16 mouse cellular contexts compared by ENCODE assay signal in genomic region chr7:15969674-15970073, GRCm38 (mm10). TPM values are rescaled to one million over a fixed set of nuclear protein-coding genes. Genes with fewer than 3 reads are reported as not detected.
DNase-seq lines count a peak whose midpoint lies in the region; ATAC-seq and TF ChIP-seq lines count a peak whose summit lies in the region.
"Had no signal": no experiment of that assay in that cellular context is flagged by ENCODE, and none has a peak within 500 bp of the region (broad histone marks: within the 10 kb centered on the region; RNA-seq: fewer than 3 reads in every experiment).

No protein-coding gene starts in this region.

- no peaks in the 10 kb centered on the region for H3K9me3 ChIP-seq in heart, postnatal 0 days (replicated peaks; ENCODE audit: control insufficient read depth, low read length)
- H3K9me3 ChIP-seq in heart, embryonic 10.5 days = no peaks in the 10 kb centered on the region
- H3K9me3 ChIP-seq in lung, postnatal 0 days (ENCODE audit: low read length) = no peaks in the 10 kb centered on the region
- no peaks in the 10 kb centered on the region for H3K9me3 ChIP-seq in midbrain, embryonic 15.5 days
- H3K9me3 ChIP-seq: hindbrain, embryonic 12.5 days; limb, embryonic 15.5 days had no signal

- no peak overlapping the region for H3K9ac ChIP-seq in heart, postnatal 0 days (replicated peaks; ENCODE audit: low read depth, low read length)
- no peak overlapping the region for H3K9ac ChIP-seq in lung, postnatal 0 days (replicated peaks; ENCODE audit: low read depth)
- no peak overlapping the region for H3K9ac ChIP-seq in midbrain, embryonic 15.5 days
- H3K9ac ChIP-seq: hindbrain, embryonic 12.5 days; limb, embryonic 15.5 days had no signal

- peaks cover 26% of the 10 kb centered on the region for H3K36me3 ChIP-seq in heart, postnatal 0 days (replicated peaks; ENCODE audit: control insufficient read depth, insufficient read depth, low read length)
- H3K36me3 ChIP-seq in heart, embryonic 10.5 days = peaks cover 47% of the 10 kb centered on the region
- peaks cover 18% of the 10 kb centered on the region for H3K36me3 ChIP-seq in lung, postnatal 0 days (ENCODE audit: insufficient read depth, low read length)
- H3K36me3 ChIP-seq in splenic B cell, adult 2 months (ENCODE audit: control insufficient read depth, insufficient read depth, low read length, poor library complexity, severe bottlenecking) = peaks cover 10% of the 10 kb centered on the region
- H3K36me3 ChIP-seq in midbrain, embryonic 15.5 days (replicated peaks) = peaks cover 16% of the 10 kb centered on the region

- no peak for DNase-seq in heart, postnatal 0 days (ENCODE audit: low spot score)
- DNase-seq in heart, embryonic 10.5 days (ENCODE audit: low spot score) = no peak
- no peak for DNase-seq in lung, postnatal 0 days (ENCODE audit: low spot score)
- no peak for DNase-seq in lung, postnatal 10 days
- DNase-seq in MEL-GATA-1-ER (ENCODE audit: extremely low read depth, low read depth) = peak; percentile 26
- DNase-seq in splenic B cell, adult 2 months (ENCODE audit: low read depth, low spot score) = peak; percentile 41
- DNase-seq in urinary bladder, postnatal 4 days (ENCODE audit: low spot score in 2 of 2) = no peak
- DNase-seq: adrenal gland, postnatal 25 days; gastrocnemius, postnatal 10 days; kidney, adult 2 months; lung, postnatal 4 days; midbrain, embryonic 14.5 days had no signal

- TF ChIP-seq CTCF in heart, postnatal 0 days (IDR thresholded peaks at IDR 0.05; ENCODE audit: low read depth) = 0 out of 2 replicates have a peak, but pooled peaks have one; percentile 23
- peak; percentile 47 for TF ChIP-seq CTCF in lung, postnatal 0 days (IDR thresholded peaks at IDR 0.05)

- no peak for TF ChIP-seq EP300 in heart, postnatal 0 days (IDR thresholded peaks at IDR 0.05; ENCODE audit: low read depth)
- TF ChIP-seq EP300 in lung, postnatal 0 days (IDR thresholded peaks at IDR 0.05) = no peak

- peaks cover 5% of the 10 kb centered on the region; the same call in 1 of the 2 replicates for H3K4me1 ChIP-seq in heart, postnatal 0 days (ENCODE audit: control insufficient read depth, insufficient read depth)
- H3K4me1 ChIP-seq in heart, embryonic 10.5 days = peaks cover 13% of the 10 kb centered on the region
- H3K4me1 ChIP-seq in lung, postnatal 0 days (ENCODE audit: insufficient read depth, low read depth, low read length) = peaks cover 7% of the 10 kb centered on the region; the same call in 1 of the 2 replicates
- H3K4me1 ChIP-seq in midbrain, embryonic 15.5 days = 0 out of 2 replicates have a peak, but pooled peaks cover 3% of the 10 kb centered on the region

- 84% methylated on average over 3 of the region's 3 CpGs for WGBS in heart, postnatal 0 days
- 86% methylated on average over 3 of the region's 3 CpGs for whole genome bisulfite sequencing in heart, embryonic 10.5 days
- 84% methylated on average over 3 of the region's 3 CpGs for WGBS in lung, postnatal 0 days
- 90% methylated on average over 3 of the region's 3 CpGs for WGBS in midbrain, embryonic 15.5 days

- H3K27ac ChIP-seq in heart, postnatal 0 days (ENCODE audit: low read depth) = no peak overlapping the region
- H3K27ac ChIP-seq in heart, embryonic 10.5 days = no peak overlapping the region
- no peak overlapping the region for H3K27ac ChIP-seq in lung, postnatal 0 days (ENCODE audit: low read length)
- H3K27ac ChIP-seq in midbrain, embryonic 15.5 days = no peak overlapping the region
- H3K27ac ChIP-seq: hindbrain, embryonic 12.5 days; limb, embryonic 15.5 days had no signal

- H3K4me3 ChIP-seq in heart, postnatal 0 days (ENCODE audit: low read depth, low read length) = no peak overlapping the region
- no peak overlapping the region for H3K4me3 ChIP-seq in heart, embryonic 10.5 days
- H3K4me3 ChIP-seq in lung, postnatal 0 days (ENCODE audit: low read depth, low read length) = no peak overlapping the region
- no peak overlapping the region for H3K4me3 ChIP-seq in midbrain, embryonic 15.5 days
- H3K4me3 ChIP-seq: hindbrain, embryonic 12.5 days; limb, embryonic 15.5 days had no signal

- no peak overlapping the region for H3K4me2 ChIP-seq in heart, postnatal 0 days (ENCODE audit: low read depth, low read length)
- no peak overlapping the region for H3K4me2 ChIP-seq in lung, postnatal 0 days (replicated peaks; ENCODE audit: low read depth, low read length)
- H3K4me2 ChIP-seq in midbrain, embryonic 15.5 days = no peak overlapping the region
- H3K4me2 ChIP-seq: hindbrain, embryonic 12.5 days; limb, embryonic 15.5 days had no signal

- no peaks in the 10 kb centered on the region for H3K27me3 ChIP-seq in heart, postnatal 0 days (ENCODE audit: control insufficient read depth, insufficient read depth, low read length)
- no peaks in the 10 kb centered on the region for H3K27me3 ChIP-seq in heart, embryonic 10.5 days (ENCODE audit: insufficient read depth, poor library complexity, severe bottlenecking)
- no peaks in the 10 kb centered on the region for H3K27me3 ChIP-seq in lung, postnatal 0 days (replicated peaks; ENCODE audit: insufficient read depth, low read length)
- no peaks in the 10 kb centered on the region for H3K27me3 ChIP-seq in splenic B cell, adult 2 months (ENCODE audit: control insufficient read depth, insufficient read depth, low read length, poor library complexity, severe bottlenecking)
- H3K27me3 ChIP-seq in midbrain, embryonic 15.5 days (replicated peaks) = no peaks in the 10 kb centered on the region
- H3K27me3 ChIP-seq: hindbrain, embryonic 12.5 days; limb, embryonic 15.5 days had no signal

- no peak for ATAC-seq in heart, postnatal 0 days (ENCODE audit: insufficient read depth, low read depth)
- no peak for ATAC-seq in lung, postnatal 0 days
- ATAC-seq in midbrain, embryonic 15.5 days (replicated peaks) = no peak
- ATAC-seq: forebrain, embryonic 16.5 days had no signal

RNA-seq across cellular contexts. Expression of gene Ehd2, which starts 2.3 kb away (rescaled TPM):
- 66.7 and 80.0 TPM in 2 replicates for total RNA-seq in heart, postnatal 0 days (2014; rRNA removed; ENCODE audit: low replicate concordance)
- polyA plus RNA-seq in heart, postnatal 0 days (2015; fragmentation: Nextera tagmentation; extraction: Ambion mirVana) = 47.5 and 48.7 TPM in 2 replicates
- 22.1 and 26.2 TPM in 2 replicates for polyA plus RNA-seq in heart, embryonic 10.5 days (2016; fragmentation: Nextera tagmentation; extraction: Ambion mirVana)
- polyA plus RNA-seq in lung, postnatal 0 days (2015; fragmentation: Nextera tagmentation; extraction: Ambion mirVana) = 92.2 and 113 TPM in 2 replicates
- 4.6 and 5.8 TPM in 2 replicates for polyA plus RNA-seq in midbrain, embryonic 15.5 days (2015; fragmentation: Nextera tagmentation; extraction: Ambion mirVana)

RNA-seq across cellular contexts. Expression of gene Nop53, which starts 23.8 kb away (rescaled TPM):
- 81.6 and 102 TPM in 2 replicates for total RNA-seq in heart, postnatal 0 days (2014; rRNA removed; ENCODE audit: low replicate concordance)
- polyA plus RNA-seq in heart, postnatal 0 days (2015; fragmentation: Nextera tagmentation; extraction: Ambion mirVana) = 120 and 128 TPM in 2 replicates
- 136 and 152 TPM in 2 replicates for polyA plus RNA-seq in heart, embryonic 10.5 days (2016; fragmentation: Nextera tagmentation; extraction: Ambion mirVana)
- 196 and 204 TPM in 2 replicates for polyA plus RNA-seq in lung, postnatal 0 days (2015; fragmentation: Nextera tagmentation; extraction: Ambion mirVana)
- polyA plus RNA-seq in midbrain, embryonic 15.5 days (2015; fragmentation: Nextera tagmentation; extraction: Ambion mirVana) = 114 and 126 TPM in 2 replicates

RNA-seq across cellular contexts. Expression of gene Selenow, which starts 47.5 kb away (rescaled TPM):
- 292 and 404 TPM in 2 replicates for total RNA-seq in heart, postnatal 0 days (2014; rRNA removed; ENCODE audit: low replicate concordance)
- 632 and 642 TPM in 2 replicates for polyA plus RNA-seq in heart, postnatal 0 days (2015; fragmentation: Nextera tagmentation; extraction: Ambion mirVana)
- polyA plus RNA-seq in heart, embryonic 10.5 days (2016; fragmentation: Nextera tagmentation; extraction: Ambion mirVana) = 750 and 752 TPM in 2 replicates
- 552 and 558 TPM in 2 replicates for polyA plus RNA-seq in lung, postnatal 0 days (2015; fragmentation: Nextera tagmentation; extraction: Ambion mirVana)
- polyA plus RNA-seq in midbrain, embryonic 15.5 days (2015; fragmentation: Nextera tagmentation; extraction: Ambion mirVana) = 1,365 and 1,414 TPM in 2 replicates

Comparison
In these comparisons a context has a peak if more than half of its experiments do, and no peak if none do; other contexts are left out.
1. DNase-seq: peak in MEL-GATA-1-ER (single experiment) and splenic B cell, adult 2 months (single experiment); none in heart, postnatal 0 days (single experiment), heart, embryonic 10.5 days (single experiment), lung, postnatal 0 days (single experiment), lung, postnatal 10 days (single experiment) and urinary bladder, postnatal 4 days (0 of 2).